Mouse (Mus musculus): ENCODE data around the gene Aqp12. TPM values are rescaled to one million over a fixed set of nuclear protein-coding genes. Genes with fewer than 3 reads are reported as not detected.
"Not testable (repeated sequence)": the region's sequence is repeated elsewhere in the genome, so short reads cannot be mapped to it uniquely, and the experiment has no call there.

The Aqp12 gene
- polyA plus RNA-seq (2017; shearing (Covaris generic)), result not detected

- ATAC-seq, result no peak
Measured at GRCm38 (mm10) chr1:93006061-93006460, at the start of gene Aqp12. Gene Aqp12, plus strand, starts transcription at chr1:93006334.

DNA sequence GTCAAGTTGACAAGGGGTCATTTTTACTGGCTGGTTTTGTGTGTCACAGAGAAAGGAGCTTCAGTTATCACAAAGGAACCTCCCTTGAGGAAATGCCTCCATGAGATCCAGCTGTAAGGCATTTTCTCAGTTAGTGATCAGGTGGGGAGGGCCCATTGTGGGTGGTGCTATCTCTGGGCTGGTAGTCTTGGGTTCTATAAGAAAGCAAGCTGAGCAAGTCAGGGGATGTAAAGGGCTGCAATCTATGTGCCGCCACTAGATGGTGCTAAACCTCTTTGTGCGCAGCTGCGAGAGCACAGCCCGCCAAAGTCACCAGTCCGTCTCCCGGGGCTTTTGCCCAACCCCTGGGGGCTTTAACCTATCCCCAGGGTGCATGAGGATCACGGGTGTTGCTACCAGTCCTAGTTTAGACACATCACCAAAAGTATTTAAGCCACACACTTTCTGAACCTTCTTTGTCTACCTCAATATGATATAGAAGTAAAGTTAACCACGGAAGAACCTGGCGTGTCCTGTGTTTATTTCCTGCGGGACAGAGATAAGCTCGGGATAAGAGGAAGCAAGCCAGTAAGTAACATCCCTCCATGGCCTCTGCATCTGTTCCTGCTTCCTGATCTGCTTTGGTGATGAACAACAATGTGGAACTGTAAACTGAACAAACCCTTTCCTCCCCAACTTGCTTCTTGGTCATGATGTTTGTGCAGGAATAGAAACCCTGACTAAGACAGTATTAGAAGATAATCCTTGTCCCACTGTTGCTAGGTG is 49.4 kb upstream of the Aqp12 start:
- ATAC-seq, result not testable (repeated sequence)

GRCm38 (mm10) chr1:92958999-92959398 is 47.1 kb upstream of the Aqp12 start:
- ATAC-seq, result no peak

DNA sequence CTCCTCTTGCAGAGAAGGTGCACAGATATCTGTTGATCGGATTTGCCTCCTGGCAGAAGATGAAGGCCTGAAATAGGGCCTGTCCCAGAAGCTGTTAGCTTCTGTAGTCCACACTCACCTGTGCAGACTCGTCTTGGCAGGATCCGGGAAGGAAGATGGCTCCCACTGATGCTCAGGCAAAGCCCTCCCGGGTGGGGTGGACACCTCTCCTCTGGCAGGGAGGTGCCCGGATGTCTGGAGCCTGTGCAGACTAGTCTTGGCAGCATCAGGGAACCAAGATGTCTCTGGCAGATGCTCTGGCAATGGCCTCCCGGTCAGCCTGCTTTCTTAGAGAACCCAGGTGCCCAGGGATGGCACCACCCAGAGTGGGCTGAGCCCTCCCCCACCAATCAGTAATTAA is 35.3 kb upstream of the Aqp12 start:
- not testable (repeated sequence) for ATAC-seq

GRCm38 (mm10) chr1:92971879-92972795 is 34.0 kb upstream of the Aqp12 start:
- ATAC-seq, result peak; percentile 54

DNA sequence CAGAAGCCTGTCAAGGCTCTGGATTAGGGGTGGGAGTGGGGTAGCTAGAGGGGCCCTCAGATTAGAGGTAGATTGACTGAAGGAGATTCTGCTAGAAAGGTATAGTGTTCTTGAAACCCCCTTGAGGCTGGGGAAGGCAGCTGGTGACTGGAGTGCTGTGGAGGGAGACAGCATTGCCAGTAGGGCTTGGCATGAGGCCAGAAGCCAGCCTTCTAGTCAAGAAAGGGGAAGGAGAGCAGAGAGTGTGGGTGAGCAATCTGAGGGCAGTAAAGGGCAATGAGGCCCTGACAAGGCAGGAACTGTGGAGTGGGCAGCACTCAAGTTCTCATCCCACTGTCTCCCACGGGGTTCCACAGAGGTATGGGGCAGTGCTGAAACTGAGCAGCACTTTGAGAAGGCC is 33.3 kb upstream of the Aqp12 start:
- ATAC-seq, result peak; percentile 46

DNA sequence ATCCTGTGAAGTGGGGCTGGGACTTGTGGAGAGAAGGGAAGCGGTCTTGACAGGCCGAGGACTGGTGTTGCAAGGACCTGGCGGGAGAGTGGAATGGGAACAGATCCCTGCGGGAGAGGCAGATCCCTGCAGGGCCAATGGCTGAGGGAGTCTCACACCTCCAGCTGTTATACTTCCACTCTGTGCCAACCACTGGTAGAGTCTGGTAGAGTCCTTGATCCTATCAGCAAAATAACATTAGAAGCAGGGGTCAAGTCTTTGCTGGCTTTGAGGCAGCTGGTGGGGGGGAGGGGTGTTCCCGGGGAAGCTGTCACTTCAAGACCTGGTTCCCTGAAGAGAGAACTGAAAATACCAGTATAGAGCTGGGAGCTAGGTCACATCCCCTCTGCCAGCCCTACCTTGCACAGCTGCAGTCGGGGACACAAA is 30.0 kb upstream of the Aqp12 start:
- ATAC-seq, result no peak

- no peak for ATAC-seq
Measured at GRCm38 (mm10) chr1:92978645-92979044, 27.5 kb upstream of the Aqp12 start.

DNA sequence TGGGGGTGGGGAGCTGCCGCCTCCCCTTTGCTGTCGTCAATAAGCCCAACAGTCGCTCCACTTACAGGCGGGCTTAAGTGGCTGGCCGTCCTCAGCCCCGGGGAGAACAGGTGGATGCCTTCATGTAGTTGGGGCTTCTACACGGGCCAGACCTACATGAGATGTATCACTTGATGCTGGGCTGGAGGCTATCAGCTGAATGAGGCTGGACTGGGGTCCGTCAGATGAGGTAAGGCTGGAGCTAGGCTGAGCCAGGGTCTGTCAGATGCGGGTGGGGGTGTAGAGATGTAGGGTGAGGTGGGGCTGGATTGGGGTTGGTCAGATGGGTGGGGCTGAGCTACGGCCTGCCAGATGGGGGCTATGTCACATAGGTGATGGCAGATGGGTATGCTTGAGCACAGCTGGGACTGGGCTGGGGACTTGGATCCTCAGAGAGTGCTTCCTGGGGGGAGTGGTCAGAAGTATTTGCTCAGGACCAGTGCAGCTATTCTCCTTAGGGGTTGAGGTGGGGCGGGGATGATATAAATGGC is 27.0 kb upstream of the Aqp12 start:
- no peak for ATAC-seq

- ATAC-seq, result no peak
Measured at GRCm38 (mm10) chr1:92981056-92981845, 24.9 kb upstream of the Aqp12 start.

- no peak for ATAC-seq
Measured at GRCm38 (mm10) chr1:92982931-92983605, 23.1 kb upstream of the Aqp12 start.

GRCm38 (mm10) chr1:92984999-92985398 is 21.1 kb upstream of the Aqp12 start:
- ATAC-seq, result no peak

DNA sequence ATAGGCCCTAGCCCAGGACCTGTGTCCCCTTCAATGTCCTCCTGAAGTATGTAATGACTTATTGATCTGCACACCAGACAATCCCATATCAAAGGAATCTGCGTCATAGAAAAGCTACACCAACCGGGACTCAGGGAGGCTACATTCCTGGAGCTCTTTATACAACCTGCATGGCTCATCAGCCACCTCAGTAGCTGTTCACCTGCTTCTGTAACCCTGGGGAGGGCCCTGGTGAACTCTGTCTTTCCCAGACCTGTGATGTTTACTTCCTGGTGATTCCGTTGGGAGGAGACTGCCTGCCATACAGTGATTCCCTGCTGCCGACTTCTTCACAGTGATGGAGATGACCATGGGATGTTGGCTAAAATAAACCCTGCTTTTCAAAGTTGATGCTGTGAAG is 17.2 kb upstream of the Aqp12 start:
- no peak for ATAC-seq

- no peak for ATAC-seq
Measured at GRCm38 (mm10) chr1:92989891-92990290, 16.2 kb upstream of the Aqp12 start.

- ATAC-seq, result no peak
Measured at GRCm38 (mm10) chr1:92992214-92992855, 13.8 kb upstream of the Aqp12 start.

DNA sequence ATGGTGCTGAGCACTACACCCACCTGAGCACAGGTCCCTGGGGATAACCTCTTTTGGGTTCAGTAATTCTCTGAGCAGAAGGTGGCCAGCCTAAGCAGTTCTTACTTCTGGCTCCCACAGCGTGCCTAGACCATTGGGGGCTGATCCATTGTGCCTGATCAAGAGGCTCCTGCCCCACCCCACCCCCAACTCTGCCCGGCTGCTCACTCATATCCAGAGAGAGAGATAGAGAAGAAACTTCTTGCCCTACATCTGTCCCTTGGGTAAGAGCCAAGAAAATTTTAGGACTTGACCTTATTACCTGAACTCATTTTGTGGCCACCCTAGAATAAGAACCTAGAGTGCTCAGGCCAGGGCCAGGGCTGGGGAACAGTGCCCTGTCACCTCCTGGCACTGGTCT is 13.3 kb upstream of the Aqp12 start:
- no peak for ATAC-seq

GRCm38 (mm10) chr1:93009196-93009595 is 3.1 kb downstream of the Aqp12 start:
- no peak for ATAC-seq

GRCm38 (mm10) chr1:93010731-93011130 is 4.6 kb downstream of the Aqp12 start:
- no peak for ATAC-seq

DNA sequence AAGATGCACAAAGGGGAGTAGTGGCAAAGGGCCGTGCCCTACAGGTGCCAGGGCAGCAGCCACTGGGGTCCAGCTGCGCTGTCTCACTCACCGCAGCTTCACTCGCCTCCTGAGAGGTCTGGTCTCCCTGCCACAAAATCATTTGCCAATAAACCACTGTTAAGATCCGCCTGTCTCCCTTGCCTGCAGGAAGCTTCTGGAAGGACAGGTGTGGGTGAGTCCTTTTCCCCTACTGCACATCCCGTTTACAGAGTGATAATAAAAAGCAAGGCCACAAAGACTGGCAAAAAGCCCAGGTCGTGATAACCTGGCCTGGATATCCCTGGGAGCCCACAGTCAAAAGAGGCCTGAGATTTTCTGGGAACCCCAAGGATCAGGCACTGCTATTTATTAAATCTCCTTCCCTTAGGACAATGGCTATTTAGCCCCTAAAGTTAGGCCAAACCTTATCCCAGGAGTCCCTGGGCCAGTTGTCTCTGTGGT is 6.0 kb downstream of the Aqp12 start:
- no peak for ATAC-seq

- no peak for ATAC-seq
Measured at GRCm38 (mm10) chr1:93013367-93013766, 7.2 kb downstream of the Aqp12 start.

DNA sequence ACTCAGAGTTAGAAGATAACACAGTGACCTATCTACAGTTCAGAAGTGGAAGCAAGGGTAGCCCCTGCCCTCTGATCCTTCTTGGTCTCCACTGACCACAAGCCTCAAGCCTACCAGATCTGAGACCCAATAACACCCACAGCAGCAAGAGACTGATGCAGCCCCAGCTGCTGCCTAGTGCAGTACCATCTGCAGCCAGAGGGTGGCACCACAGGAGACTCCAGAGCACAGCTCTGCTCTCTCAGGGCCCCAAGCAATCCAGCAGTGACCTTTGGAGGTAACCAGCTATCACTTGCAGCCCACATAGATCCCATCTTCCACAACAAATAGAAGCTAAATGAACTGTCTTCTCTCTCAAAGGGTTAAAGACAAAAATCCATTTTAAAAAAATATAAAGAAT is 8.3 kb downstream of the Aqp12 start:
- no peak for ATAC-seq

Measured in inflammation-experienced regulatory T-cells, adult 6 months (primary cell).